Mouse (Mus musculus): ENCODE measurements around the gene C1s2.

DNA sequence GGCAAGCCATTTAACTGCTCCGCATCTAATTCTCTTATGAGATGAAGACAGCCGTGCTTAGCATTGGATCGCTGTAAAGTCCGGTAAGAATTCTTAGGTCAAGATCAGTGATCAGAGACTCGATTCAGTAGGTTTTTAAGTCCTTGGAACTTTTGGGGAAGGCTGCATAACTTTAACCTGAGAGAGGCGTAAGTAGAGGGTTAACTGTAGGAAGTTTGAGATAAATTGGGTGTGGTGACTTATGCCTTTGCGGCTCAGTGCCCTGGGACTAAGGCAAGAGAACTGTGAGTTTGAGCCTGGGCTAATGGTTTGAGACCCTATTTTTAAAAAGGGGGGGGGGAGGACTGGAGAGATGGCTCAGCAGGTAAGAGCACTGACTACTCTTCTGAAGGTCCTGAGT lies 28.4 kb upstream of the C1s2 start:
- TF ChIP-seq CTCF (IDR thresholded peaks at IDR 0.05; ENCODE audit: control insufficient read depth, insufficient read depth, low read length) (no peak), POLR2A (IDR thresholded peaks at IDR 0.05; ENCODE audit: borderline replicate concordance, control insufficient read depth, low read depth, low read length) (no peak)

Data from bone marrow, adult 2 months (tissue).